Mouse (Mus musculus) forebrain, embryonic 15.5 days (tissue): ENCODE results near the gene Fam227b. TPM values are rescaled to one million over a fixed set of nuclear protein-coding genes. Genes with fewer than 3 reads are reported as not detected.
A peak's percentile ranks its signal among the peaks of the same experiment; 100 is the strongest.

Experiments
- ATAC-seq: fragments of 200-750 bp; cut with Nextera tagmentation; replicated peaks from 2 replicates; pipeline ENCODE4 v1.8.0; 2017; ENCODE audit warnings: mild to moderate bottlenecking, moderate TSS enrichment, moderate library complexity
- H3K27ac ChIP-seq: fragments of 300-500 bp; sonication (generic); replicated peaks from 2 replicates; pipeline ENCODE4 v1.5.1; 2015; ENCODE audit warnings: mild to moderate bottlenecking, inconsistent platforms
- H3K27me3 ChIP-seq: fragments of 300-500 bp; sonication (generic); 2 replicates; pipeline ENCODE4 v1.6.1; 2015; ENCODE audit warnings: inconsistent platforms
- H3K36me3 ChIP-seq: fragments of 300-500 bp; sonication (generic); 2 replicates; pipeline ENCODE4 v1.6.1; 2015; ENCODE audit warnings: mild to moderate bottlenecking, inconsistent platforms
- H3K4me1 ChIP-seq: fragments of 300-500 bp; sonication (generic); 2 replicates; pipeline ENCODE4 v1.6.1; 2015; ENCODE audit warnings: inconsistent platforms
- H3K4me2 ChIP-seq: fragments of 300-500 bp; sonication (generic); replicated peaks from 2 replicates; pipeline ENCODE4 v1.6.1; 2015; ENCODE audit warnings: mild to moderate bottlenecking, inconsistent platforms
- H3K4me3 ChIP-seq: fragments of 300-500 bp; sonication (generic); 2 replicates; pipeline ENCODE4 v1.5.1; 2015; ENCODE audit warnings: mild to moderate bottlenecking, inconsistent platforms
- H3K9ac ChIP-seq: fragments of 300-500 bp; sonication (generic); replicated peaks from 2 replicates; pipeline ENCODE4 v1.6.1; 2015; ENCODE audit warnings: mild to moderate bottlenecking, inconsistent platforms
- H3K9me3 ChIP-seq: fragments of 300-500 bp; sonication (generic); 2 replicates; pipeline ENCODE4 v1.6.1; 2016; ENCODE audit warnings: inconsistent platforms
- WGBS: fragments of 180-500 bp; shearing (Covaris S2); methylation state at CpG from one replicate; pipeline ENCODE4 v1.1.7; 2015; ENCODE audit warnings: mixed read lengths; 5-methylcytosine and 5-hydroxymethylcytosine counted together
- polyA plus RNA-seq: library from polyadenylated mRNA; unstranded; fragments of >200 nt; fragmentation: Nextera tagmentation; extraction: Ambion mirVana; gene quantifications from 2 replicates; pipeline ENCODE4 v1.2.1, GENCODE M21; 2015

Fam227b gene
- polyA plus RNA-seq, 1 experiment from 2014 or later: not detected

DNA sequence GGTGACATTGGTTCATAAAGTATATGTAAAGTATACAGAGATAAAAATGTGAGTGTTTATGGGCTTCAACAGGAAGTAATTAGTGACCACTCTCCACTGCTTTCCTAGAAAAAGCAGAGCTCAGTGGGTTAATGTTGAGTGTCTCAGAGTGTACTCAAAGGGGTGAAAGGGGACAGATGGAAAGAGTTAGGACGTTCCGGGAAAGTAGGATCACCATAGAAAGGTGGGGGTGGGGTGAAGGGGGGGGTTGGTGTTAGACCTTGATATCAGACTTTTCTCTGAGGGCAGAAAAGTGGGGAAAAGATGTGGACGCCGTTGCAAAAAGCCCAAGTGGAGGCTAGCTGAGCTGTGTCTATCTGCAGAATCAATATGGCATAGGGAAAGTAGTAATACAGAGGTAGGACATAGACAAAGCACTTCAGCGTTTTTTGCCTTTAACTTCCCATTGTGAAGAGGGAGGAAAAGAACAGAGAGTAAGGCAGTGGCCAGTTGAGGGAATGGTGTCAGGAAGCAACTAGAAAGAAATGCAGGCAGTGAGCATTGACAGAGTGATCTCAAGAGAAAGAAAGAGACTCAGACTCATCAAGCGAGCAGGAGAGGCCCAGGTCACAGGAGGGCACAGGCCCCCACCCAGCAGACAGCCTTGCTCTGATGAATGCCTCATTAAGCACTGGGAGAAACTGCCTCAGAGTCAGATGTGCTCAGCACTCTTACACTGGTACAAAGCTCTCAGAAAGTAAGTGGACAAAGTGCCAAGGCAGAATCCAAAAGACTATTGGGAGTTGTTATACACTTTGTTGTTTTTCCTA is 98.9 kb downstream of the Fam227b start:
- Histone ChIP-seq H3K36me3 (no peaks in the 10 kb centered on the region), H3K9ac (no peak overlapping the region), H3K9me3 (no peaks in the 10 kb centered on the region), H3K4me2 (no peak overlapping the region), H3K27ac (no peak overlapping the region), H3K27me3 (no peaks in the 10 kb centered on the region), H3K4me3 (no peak overlapping the region), H3K4me1 (no peaks in the 10 kb centered on the region)
- ATAC-seq: no peak
- 48% methylated on average over 6 of the region's 6 CpGs for WGBS

DNA sequence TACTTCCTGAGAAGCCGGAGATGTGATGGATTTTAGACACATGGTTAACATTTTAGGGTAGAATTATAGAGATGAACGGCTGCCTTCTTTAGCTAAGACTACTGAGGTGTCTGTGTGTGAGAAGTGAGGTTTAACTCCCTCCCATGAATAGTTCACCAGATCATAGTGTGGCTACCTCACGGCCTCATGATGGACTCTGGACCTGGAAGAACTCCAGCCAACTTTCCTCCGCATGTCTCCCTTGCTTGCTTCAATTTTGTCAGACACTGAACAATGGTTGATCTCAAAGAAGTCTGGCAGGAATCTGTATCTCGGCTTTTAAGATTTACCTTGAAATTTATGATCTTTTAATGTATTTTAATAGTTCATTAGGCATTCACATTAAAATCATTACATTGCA is 106.2 kb downstream of the Fam227b start:
- WGBS: 95% methylated on average over 5 of the region's 5 CpGs
- no peaks in the 10 kb centered on the region for H3K36me3 ChIP-seq
- H3K4me3 ChIP-seq: no peak overlapping the region
- no peaks in the 10 kb centered on the region for H3K27me3 ChIP-seq
- no peak overlapping the region for H3K27ac ChIP-seq
- H3K9ac ChIP-seq: no peak overlapping the region
- H3K9me3 ChIP-seq: no peaks in the 10 kb centered on the region
- no peak for ATAC-seq
- H3K4me1 ChIP-seq: no peaks in the 10 kb centered on the region
- no peak overlapping the region for H3K4me2 ChIP-seq

- H3K4me2 ChIP-seq: no peak overlapping the region
- no peak for ATAC-seq
- no peaks in the 10 kb centered on the region for H3K9me3 ChIP-seq
- H3K27ac ChIP-seq: no peak overlapping the region
- no peak overlapping the region for H3K9ac ChIP-seq
- 28% methylated on average over 3 of the region's 3 CpGs for WGBS
- no peaks in the 10 kb centered on the region for H3K4me1 ChIP-seq
- H3K27me3 ChIP-seq: no peaks in the 10 kb centered on the region
- H3K4me3 ChIP-seq: no peak overlapping the region
- no peaks in the 10 kb centered on the region for H3K36me3 ChIP-seq
These were observed 109.1 kb downstream of the Fam227b start for GRCm38 (mm10) chr2:126042674-126043073.

DNA sequence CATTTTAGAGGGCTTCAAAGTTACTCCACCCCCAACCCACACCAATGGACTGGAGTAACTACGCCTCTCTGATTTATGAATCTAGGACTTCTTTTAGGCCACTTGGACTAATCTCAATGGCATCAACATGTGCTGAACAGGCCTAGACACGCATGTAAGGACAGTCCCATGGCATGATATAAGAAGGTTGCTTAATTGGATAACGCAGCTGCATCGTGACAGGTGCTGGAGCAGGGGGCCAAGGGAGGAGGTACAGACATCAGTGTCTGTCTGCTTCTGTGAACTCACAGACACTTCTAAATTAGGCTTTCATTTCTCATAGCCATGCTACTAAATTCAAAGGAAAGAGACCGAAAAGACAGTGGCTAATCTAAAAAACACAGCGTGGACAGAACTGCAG is 110.6 kb downstream of the Fam227b start:
- H3K27me3 ChIP-seq: no peaks in the 10 kb centered on the region
- H3K27ac ChIP-seq: no peak overlapping the region
- H3K4me1 ChIP-seq: no peaks in the 10 kb centered on the region
- H3K4me2 ChIP-seq: no peak overlapping the region
- no peak overlapping the region for H3K9ac ChIP-seq
- ATAC-seq: no peak
- H3K9me3 ChIP-seq: no peaks in the 10 kb centered on the region
- no peak overlapping the region for H3K4me3 ChIP-seq
- H3K36me3 ChIP-seq: no peaks in the 10 kb centered on the region
- WGBS: 89% methylated on average over 6 of the region's 6 CpGs

GRCm38 (mm10) chr2:126040651-126041050 is 111.2 kb downstream of the Fam227b start:
- Histone ChIP-seq H3K4me2 (no peak overlapping the region), H3K27ac (no peak overlapping the region), H3K36me3 (no peaks in the 10 kb centered on the region), H3K4me3 (no peak overlapping the region), H3K27me3 (no peaks in the 10 kb centered on the region), H3K9me3 (no peaks in the 10 kb centered on the region), H3K9ac (no peak overlapping the region), H3K4me1 (no peaks in the 10 kb centered on the region)
- 92% methylated on average over 2 of the region's 2 CpGs for WGBS
- no peak for ATAC-seq

DNA sequence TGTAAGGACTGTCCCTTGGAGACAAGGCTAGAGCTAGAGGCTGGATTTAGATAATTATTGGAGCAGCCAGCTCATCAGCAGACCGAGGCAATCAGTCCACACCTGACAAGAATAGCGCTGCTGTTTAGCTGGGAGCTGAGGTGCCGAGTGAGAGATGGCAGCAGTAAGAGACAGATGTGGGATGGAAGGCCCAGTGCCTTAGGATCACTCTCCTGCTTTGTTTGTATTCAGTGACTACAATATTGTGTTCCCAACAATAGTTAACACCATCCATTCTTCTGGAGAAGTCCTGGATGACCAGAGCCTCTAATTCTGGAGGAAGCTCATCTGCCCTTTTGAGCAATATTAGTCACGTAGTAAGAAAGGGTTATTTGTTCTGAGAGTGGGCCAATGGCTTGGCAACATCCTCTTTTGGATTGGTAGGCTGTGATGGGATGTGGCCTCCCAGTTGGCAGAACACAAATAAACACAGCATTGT is 112.4 kb downstream of the Fam227b start:
- 80% methylated on average over 4 of the region's 4 CpGs for WGBS
- Histone ChIP-seq H3K9ac (no peak overlapping the region), H3K27me3 (no peaks in the 10 kb centered on the region), H3K4me1 (no peaks in the 10 kb centered on the region), H3K4me2 (no peak overlapping the region), H3K27ac (no peak overlapping the region), H3K4me3 (no peak overlapping the region), H3K9me3 (no peaks in the 10 kb centered on the region), H3K36me3 (no peaks in the 10 kb centered on the region)
- ATAC-seq: no peak

DNA sequence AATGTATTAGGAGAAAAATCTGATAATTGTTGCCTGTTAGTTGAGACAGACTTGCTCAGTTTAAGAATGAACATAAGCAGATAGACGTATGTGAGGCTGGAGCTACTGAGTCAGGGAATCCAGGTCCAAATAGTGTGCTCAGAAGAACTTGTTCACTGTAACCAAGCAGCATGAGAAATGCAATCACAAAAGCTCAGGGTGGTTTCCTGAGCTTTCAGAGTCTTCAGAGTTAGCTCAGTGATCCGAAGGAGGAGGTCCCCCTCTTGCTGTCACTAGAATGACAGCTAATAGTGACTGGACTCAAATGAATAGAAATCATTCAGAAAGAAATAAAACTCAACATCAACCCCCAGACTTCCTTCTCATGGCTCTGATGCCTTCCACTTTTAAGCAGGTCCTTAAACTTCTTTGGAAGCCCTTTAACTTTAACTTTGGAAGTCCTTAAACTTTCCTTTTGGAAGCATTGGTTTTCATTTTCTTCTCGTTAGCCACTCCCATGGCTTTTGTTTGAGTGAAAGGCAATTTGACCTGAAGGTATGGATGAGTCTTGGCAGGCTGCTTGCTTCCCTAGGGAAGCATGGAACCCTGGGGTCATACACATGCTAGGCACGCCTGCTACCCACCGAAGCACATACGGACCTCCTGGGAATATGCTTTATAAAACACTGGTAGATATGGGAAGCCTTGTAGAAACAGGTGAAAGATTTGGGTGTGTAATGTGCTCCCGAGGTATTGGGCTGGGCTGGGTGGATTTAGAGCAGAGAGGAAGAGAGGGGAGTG is 113.4 kb downstream of the Fam227b start:
- H3K4me2 ChIP-seq: no peak overlapping the region
- no peaks in the 10 kb centered on the region for H3K9me3 ChIP-seq
- H3K36me3 ChIP-seq: no peaks in the 10 kb centered on the region
- ATAC-seq: no peak
- WGBS: 62% methylated on average over 7 of the region's 7 CpGs
- no peaks in the 10 kb centered on the region for H3K4me1 ChIP-seq
- no peak overlapping the region for H3K9ac ChIP-seq
- no peaks in the 10 kb centered on the region for H3K27me3 ChIP-seq
- H3K4me3 ChIP-seq: no peak overlapping the region
- no peak overlapping the region for H3K27ac ChIP-seq

DNA sequence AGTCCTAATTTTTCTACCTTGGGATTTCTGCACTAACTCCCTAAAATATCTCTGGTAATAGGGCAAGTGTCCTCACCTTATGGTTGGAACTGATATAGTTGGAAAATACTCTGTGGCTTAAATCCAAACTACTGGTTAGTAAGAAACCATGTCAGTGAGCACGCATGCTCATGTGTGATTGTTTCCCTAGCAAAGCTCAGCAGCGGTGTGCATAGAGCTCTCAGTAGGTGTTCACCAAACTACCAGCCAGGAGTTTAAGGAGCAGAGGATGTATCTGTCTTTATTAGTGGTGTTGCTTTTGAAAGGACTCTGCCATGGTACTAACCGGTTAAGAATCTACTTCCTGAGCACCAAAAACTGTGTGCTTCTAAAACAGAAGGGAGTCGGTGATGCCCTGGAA is 115.7 kb downstream of the Fam227b start:
- H3K27me3 ChIP-seq: no peaks in the 10 kb centered on the region
- no peaks in the 10 kb centered on the region for H3K36me3 ChIP-seq
- H3K27ac ChIP-seq: no peak overlapping the region
- H3K4me1 ChIP-seq: no peaks in the 10 kb centered on the region
- H3K9ac ChIP-seq: no peak overlapping the region
- no peak for ATAC-seq
- WGBS: 92% methylated on average over 4 of the region's 4 CpGs
- H3K4me3 ChIP-seq: no peak overlapping the region
- no peaks in the 10 kb centered on the region for H3K9me3 ChIP-seq
- H3K4me2 ChIP-seq: no peak overlapping the region

GRCm38 (mm10) chr2:126035013-126035770 is 116.6 kb downstream of the Fam227b start:
- WGBS: 88% methylated on average over 15 of the region's 15 CpGs
- no peak for ATAC-seq
- no peak overlapping the region; the same call in 1 of the 2 replicates for H3K4me2 ChIP-seq

GRCm38 (mm10) chr2:126034379-126035005 is 117.3 kb downstream of the Fam227b start, which contains the start of gene Fgf7:
Gene Fgf7, plus strand, starts transcription at chr2:126034658.
- Histone ChIP-seq H3K27ac (no peak within 1 kb of the TSS), H3K4me2 (peak within 1 kb of the TSS; percentile 21; the same call in 1 of the 2 replicates), H3K9ac (no peak within 1 kb of the TSS), H3K4me3 (no peak within 1 kb of the TSS), H3K9me3 (no peaks in the 10 kb centered on the region), H3K36me3 (no peaks in the 10 kb centered on the region), H3K4me1 (no peaks in the 10 kb centered on the region), H3K27me3 (no peaks in the 10 kb centered on the region)
- 30% methylated on average over 15 of the region's 15 CpGs for WGBS
- peak; percentile 60; the same call in 1 of the 2 replicates for ATAC-seq

More at GRCm38 (mm10) chr2:126035013-126035770, 116.6 kb downstream of the Fam227b start:
- Histone ChIP-seq H3K9me3 (no peaks in the 10 kb centered on the region), H3K4me1 (no peaks in the 10 kb centered on the region), H3K27me3 (no peaks in the 10 kb centered on the region), H3K27ac (no peak overlapping the region), H3K4me3 (no peak overlapping the region), H3K36me3 (no peaks in the 10 kb centered on the region), H3K9ac (no peak overlapping the region)

DNA sequence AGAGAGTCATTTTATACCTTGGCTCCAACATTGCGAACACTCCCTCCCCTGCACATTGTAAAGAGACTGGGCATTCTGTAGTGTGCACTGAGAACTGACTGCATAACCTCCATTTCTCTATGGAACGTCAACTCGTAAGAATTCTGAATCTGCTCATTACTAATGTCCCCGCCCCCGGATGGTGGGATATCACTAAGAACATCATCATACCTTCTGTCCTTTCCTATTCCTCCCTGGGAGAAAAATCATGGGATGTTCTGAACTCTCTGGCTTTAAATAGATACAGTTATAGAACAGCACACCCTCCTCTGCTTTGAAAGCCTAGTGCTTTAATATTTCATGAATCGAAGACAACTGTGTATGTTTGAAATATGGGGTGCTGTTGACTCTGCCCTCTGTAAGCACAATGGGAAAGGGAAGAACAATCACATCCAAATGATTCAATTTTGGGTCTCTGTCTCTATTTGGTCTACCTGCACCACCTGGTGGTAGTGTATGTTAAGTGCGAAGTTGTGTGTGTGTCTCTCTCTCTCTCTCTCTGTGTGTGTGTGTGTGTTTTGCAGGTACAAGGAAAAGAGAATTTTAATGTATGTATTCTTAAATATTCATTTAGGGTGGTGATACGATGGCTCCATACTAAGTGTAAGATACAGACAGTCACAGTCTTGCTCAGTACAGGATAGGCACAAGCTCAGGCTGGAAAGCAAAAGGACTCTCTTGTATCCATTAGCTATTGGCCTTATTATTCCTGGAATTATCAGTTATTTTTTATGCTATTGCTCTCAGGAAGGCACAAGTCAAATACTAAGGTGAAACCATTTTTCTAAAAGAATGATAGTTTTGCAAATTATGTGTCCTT is 118.5 kb downstream of the Fam227b start:
- Histone ChIP-seq H3K9ac (no peak overlapping the region), H3K4me1 (no peaks in the 10 kb centered on the region), H3K9me3 (no peaks in the 10 kb centered on the region), H3K4me3 (no peak overlapping the region), H3K27me3 (no peaks in the 10 kb centered on the region), H3K4me2 (no peak overlapping the region), H3K27ac (no peak overlapping the region), H3K36me3 (no peaks in the 10 kb centered on the region)
- ATAC-seq: peak; percentile 53; the same call in 1 of the 2 replicates
- 85% methylated on average over 8 of the region's 8 CpGs for WGBS
